Mouse (Mus musculus) v-Abl transformed pro-B cells (cell line): ENCODE measurements around the gene Slc38a1.

Experiments
- in situ Hi-C, 2 experiments: fragments of 400-800 bp; cut with MboI; formaldehyde crosslinking; loops; one replicate each; pipeline ENCODE4 v1.15.1; 2025; ENCODE audit not compliant: unreplicated experiment in 2 of 2

The Slc38a1 gene

DNA sequence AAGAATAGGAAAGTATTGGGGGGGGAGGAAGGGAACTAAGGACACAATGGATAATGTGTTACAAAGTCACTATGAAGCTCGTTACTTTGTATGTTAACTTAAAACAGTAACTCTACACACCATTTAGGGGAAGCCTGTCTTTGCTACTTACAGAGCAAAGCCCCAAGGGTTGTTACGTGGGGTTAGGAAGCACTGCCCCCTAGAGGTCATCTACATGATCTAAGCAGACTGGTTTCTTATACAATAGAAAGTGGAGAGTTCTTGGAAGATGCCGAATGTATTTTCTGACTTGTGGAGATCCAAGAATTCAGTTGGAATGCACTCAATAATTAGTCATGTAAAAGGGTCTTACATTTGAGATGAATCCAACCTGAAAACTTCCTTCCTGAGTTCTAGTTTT, 23.2 kb upstream of the Slc38a1 start:
- in situ Hi-C loops = loop anchor here in 1 of 2 experiments (5.0 kb wide), 1 partner anchor 119 kb away; no protein-coding TSS in a partner anchor

GRCm38 (mm10) chr15:96660590-96661141, 18.0 kb upstream of the Slc38a1 start:
- in situ Hi-C loops = no loop called here

- in situ Hi-C loops = no loop called here
Measured at GRCm38 (mm10) chr15:96658275-96658602, 15.5 kb upstream of the Slc38a1 start.

DNA sequence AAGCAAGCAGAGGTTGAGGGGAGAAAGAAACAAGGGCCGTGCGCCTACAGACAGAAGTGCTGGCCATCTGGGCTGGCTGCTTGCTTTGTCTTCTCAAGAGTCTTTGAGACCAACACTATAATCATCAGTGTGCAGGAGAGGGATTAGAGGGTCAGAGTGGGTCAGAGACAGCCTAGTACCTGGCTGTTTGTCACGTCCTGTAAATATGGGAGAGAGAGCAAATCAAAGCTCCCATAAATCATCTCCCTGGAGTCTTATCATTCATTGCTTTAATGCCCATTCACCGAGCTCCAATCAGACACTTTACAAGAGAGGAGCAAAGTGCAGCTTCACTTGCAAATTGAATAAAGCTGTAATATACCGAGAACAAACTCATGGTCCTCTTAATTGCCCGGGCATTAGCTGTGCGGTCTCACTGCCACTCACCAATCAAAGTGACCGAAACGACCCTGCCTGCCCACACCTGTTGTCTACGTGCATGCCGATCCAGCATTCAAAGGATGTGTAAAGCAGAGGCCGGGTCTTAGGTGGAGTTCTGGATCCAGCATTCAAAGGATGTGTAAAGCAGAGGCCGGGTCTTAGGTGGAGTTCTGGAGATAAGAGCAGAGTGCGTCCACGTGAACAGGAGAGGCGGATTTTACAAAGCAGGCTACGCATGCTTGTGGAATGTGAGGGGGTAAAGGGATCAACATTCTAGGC, 15.0 kb upstream of the Slc38a1 start:
- in situ Hi-C loops = no loop called here

DNA sequence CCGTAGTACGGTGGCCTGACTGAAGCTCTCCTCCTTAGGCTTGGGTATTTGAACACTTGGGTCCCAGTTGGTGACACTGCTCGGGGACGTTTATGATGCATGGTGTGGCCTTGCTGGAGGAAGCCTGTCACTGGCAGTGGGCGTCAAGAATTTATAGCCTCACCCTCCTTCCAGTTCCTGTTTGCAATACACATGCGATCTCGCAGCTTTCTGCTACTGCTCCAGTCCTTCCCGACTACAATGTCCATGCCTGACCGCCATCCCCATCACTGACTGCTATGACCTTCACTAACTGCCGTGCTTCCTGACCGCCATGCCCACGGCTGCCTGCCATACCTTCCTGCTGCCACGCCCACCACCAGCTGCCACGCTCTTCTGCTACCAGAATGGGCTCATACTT, 12.8 kb upstream of the Slc38a1 start:
- in situ Hi-C loops = no loop called here

DNA sequence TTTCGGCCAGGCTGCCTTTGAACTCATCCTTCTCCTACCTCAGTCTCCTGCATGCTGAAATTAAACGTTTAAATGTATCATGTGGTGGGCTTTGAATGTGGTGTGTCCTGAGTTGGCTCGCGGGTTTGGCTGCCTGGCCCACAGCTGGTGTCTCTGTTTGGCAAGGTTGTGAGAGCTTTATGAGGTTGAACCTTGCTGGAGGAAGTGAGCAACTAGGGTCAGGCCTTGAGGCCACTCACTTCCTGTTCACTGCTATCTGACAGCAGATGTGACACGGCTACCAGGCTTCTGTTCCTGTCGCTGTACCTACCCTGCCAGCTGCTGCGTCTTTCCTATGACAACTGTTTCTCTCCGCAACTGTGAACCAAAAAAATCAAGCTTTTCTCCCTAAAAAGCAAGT, 12.0 kb upstream of the Slc38a1 start:
- in situ Hi-C loops = no loop called here

- in situ Hi-C loops = no loop called here
Measured at GRCm38 (mm10) chr15:96653011-96653410, 10.3 kb upstream of the Slc38a1 start.

DNA sequence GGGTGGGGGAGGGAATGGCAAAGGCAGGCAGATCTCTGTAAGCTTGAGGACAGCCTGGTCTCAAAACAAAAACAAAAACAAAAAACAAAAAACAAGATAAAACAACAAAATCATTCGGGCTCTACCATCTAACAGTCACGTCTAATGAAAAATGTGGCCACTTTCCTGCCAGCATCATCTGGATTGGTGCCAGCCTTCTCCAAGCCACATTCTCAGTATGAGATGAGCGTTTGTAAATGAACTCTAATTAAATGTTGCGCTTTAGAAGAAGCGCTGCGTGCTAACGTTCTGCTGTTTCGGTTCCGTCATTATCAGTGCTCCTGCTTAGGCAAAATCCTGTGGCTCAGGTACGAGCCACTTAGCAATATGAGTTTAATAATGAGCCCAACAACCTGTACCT, 9.8 kb upstream of the Slc38a1 start:
- in situ Hi-C loops = no loop called here

DNA sequence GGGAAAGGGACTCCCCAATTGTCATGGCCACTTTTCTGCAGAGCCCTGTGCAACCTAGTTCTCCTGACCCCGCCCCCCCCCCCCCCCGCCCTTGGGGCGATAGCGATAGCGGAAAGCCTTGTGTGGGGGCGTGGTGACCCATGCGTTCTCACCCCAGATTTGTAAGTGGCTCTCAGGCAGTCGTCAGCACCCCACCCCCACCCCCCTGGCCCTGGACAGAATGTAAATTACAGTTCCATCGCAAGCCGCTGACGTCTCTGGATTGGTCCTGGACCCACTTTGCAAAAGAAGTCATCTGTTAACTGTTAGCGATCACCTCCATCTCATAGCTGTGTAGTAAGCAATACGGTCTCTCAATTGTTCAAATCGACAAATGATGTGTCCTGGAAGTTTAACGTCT, 4.7 kb upstream of the Slc38a1 start:
- in situ Hi-C loops = loop anchor here in 1 of 2 experiments (10.0 kb wide), 1 partner anchor 63 kb away; no protein-coding TSS in a partner anchor

DNA sequence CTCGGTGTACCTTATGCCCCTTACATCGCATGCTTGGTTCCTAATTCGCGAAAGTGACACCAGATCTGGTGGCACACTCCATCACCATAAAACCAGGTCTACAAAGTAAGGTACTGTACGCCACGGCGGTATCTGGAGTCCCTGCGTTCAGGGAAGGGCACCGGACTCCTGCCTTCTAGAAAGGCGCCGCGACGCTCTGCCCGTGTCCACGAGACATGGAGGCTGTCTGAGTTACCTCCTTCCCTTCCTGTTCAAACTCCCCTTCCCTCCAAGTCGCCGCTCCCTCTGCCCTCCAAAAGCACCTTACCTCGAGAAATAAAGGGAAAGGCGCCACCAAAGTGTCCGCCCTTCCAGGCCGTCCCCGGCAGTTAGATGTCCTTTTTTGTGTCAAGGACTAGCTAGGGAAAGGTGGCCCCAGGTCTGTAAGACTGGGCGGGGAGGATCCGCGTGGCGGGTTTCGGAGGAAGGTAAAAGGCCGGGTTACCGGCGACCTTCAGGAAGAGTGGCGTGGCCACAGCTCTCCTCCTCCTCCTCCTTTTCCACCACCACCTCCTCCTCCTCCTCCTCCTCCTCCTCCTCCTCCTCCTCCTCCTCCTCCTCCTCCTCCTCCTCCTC, 785 bp downstream of the Slc38a1 start:
- in situ Hi-C loops = loop anchor here (5.0 to 10.0 kb wide), 2 partner anchors 45 to 57 kb away; no protein-coding TSS in a partner anchor

- in situ Hi-C loops = loop anchor here (5.0 to 10.0 kb wide), 2 partner anchors 44 to 56 kb away; no protein-coding TSS in a partner anchor
Measured at GRCm38 (mm10) chr15:96641111-96641820, 1.4 kb downstream of the Slc38a1 start.

- in situ Hi-C loops = loop anchor here (5.0 to 10.0 kb wide), 2 partner anchors 43 to 56 kb away; no protein-coding TSS in a partner anchor
Measured at GRCm38 (mm10) chr15:96640291-96640985, 2.3 kb downstream of the Slc38a1 start.

- in situ Hi-C loops = loop anchor here (5.0 to 10.0 kb wide), 2 partner anchors 42 to 55 kb away; no protein-coding TSS in a partner anchor
Measured at GRCm38 (mm10) chr15:96639630-96640029, 3.1 kb downstream of the Slc38a1 start.

DNA sequence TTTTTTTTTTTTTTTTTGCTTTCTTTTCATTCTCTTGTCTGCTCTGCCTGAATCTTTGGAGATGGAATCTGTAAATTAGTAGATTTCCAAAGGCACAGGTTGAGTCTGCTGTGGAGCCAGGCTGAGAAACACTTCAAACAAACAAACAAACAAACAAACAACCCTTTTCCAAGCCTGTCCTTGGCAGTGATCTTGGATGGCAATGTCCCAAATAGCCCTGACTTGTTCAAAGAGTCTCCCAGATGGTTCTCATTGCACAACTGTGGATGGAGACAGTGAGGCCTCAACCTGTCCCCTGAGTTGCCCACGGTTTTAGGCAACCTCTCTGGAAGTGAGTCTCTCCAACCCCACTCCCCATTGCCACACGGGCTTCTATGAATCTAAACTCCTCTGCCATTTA, 4.1 kb downstream of the Slc38a1 start:
- in situ Hi-C loops = no loop called here

DNA sequence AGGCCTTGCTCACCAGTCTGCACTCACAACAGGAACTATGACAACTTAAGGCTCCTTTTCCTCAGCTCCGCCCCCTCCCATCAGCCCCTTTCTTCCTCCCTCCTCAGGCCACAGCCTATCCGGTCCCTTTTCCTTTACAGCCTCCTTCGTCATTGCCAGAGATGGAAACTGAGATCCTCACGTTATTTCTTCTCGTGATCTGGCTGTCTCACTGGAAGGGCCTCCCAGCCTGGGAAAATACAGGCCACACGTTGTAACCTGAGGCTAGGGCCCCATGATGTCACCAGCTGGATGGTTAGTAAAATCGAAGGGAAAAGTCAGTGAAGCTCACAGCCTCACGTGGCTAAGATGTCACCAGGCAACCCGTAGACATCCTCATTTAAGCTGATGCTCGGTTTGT, 4.5 kb downstream of the Slc38a1 start:
- in situ Hi-C loops = no loop called here

DNA sequence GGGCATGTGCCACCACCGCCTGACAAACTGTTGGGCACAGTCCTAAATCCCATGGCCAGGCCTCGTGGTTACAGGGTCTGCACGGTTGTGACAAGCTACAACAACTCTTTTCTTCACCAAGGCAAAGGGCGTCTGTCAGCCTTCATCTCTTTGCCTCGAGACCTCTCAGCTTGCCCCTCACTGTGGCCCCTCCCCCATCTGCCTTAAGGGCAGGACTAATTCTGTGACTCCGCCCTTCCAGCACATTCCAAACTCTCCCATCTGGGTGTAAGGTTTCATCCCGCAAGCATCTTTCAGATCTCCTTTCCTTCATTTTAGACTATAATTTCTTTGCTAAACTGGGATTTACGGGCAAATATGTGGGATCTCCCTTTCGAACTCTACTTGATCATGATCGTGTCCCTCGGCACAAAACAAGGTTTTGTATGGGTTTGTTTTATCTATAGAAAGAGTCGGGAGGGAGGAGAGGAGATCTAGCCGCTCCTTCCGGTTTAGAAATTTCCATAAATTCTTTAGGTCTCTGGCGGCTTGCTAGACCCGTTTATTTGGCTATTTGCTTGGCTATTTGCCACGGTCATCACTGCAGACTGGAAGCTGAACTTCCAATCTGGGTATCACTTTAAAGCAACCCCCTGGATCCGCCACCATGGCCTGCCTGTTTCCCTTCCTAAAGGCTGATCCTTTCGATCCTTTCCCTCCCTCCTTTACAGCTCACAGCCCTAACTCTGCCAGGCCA, 7.9 kb downstream of the Slc38a1 start:
- in situ Hi-C loops = no loop called here

DNA sequence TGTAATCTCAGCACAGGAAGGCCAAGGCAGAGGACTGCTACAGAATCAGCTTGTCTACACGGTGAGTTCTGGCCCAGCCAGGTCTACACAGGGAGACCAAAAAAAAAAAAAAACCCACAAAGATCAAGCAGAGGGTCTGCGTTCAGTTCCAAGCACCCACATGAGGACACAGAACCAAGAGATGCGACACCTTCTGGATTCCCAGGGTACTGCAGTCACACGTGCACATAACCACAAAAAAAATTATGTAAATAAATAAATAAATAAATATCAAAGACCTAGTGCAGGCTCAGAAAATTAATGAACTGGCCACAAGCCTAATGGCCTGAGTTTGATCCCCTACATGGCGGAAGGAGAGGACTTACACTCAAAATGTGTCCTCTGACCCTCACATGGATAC, 10.5 kb downstream of the Slc38a1 start:
- in situ Hi-C loops = no loop called here

DNA sequence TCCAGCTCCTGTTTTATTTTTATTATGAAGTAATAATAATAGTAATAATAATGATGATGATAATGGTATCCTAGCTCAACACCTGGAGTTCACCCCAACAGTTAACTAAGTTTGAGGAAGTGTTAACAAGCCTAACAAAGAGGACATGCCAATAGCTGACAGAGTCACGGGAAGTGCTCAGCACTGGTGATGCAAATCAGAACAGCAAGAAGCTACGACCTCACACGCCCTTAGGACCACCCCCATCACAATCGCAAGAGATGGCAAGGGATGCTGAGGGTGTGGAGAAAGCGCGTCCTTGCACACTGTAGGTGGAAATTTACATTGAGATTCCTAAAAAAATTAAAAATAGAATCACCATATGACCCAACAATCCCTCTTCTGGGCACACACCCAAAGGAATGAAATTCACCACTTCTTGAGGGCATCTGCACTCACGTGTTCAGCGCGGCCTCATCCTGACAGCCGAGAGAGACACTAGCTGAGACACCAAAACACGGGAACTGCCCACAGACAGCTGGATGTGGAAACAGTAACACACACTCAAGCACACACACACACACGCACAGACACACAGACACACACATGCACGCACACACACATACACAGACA, 11.5 kb downstream of the Slc38a1 start:
- in situ Hi-C loops = no loop called here

GRCm38 (mm10) chr15:96628256-96628655, 14.5 kb downstream of the Slc38a1 start:
- in situ Hi-C loops = no loop called here

- in situ Hi-C loops = no loop called here
Measured at GRCm38 (mm10) chr15:96626871-96627270, 15.8 kb downstream of the Slc38a1 start.
